Mouse (Mus musculus) thymus, postnatal 36 days (tissue): ENCODE measurements around the gene Immp2l.

ENCODE experiments used
- DNase-seq, 2 experiments: peaks; one replicate each; pipeline ENCODE4 v3.0.0; 2022; ENCODE audit warnings: mixed read lengths in 2 of 2

Gene Immp2l

GRCm38 (mm10) chr12:41877292-41877959 is 853.5 kb downstream of the Immp2l start:
- DNase-seq = no peak

- DNase-seq = no peak
These were observed 854.6 kb downstream of the Immp2l start for GRCm38 (mm10) chr12:41878493-41878892.

GRCm38 (mm10) chr12:41878972-41879371 is 855.1 kb downstream of the Immp2l start:
- DNase-seq = no peak

GRCm38 (mm10) chr12:41879412-41879811 is 855.5 kb downstream of the Immp2l start:
- no peak for DNase-seq

- no peak for DNase-seq
These were observed 856.9 kb downstream of the Immp2l start for GRCm38 (mm10) chr12:41880833-41881232.

- DNase-seq = no peak
These were observed 884.1 kb downstream of the Immp2l start for GRCm38 (mm10) chr12:41908011-41908410.

GRCm38 (mm10) chr12:41911626-41912025 is 887.7 kb downstream of the Immp2l start:
- DNase-seq = no peak

GRCm38 (mm10) chr12:41937751-41938150 is 913.9 kb downstream of the Immp2l start:
- DNase-seq = no peak

GRCm38 (mm10) chr12:41941853-41942252 is 918.0 kb downstream of the Immp2l start:
- no peak for DNase-seq

GRCm38 (mm10) chr12:41944079-41944672 is 920.3 kb downstream of the Immp2l start:
- no peak for DNase-seq

- DNase-seq = no peak
These were observed 922.6 kb downstream of the Immp2l start for GRCm38 (mm10) chr12:41946536-41946935.

GRCm38 (mm10) chr12:41949409-41949808 is 925.5 kb downstream of the Immp2l start:
- DNase-seq = no peak

- no peak for DNase-seq
These were observed 926.0 kb downstream of the Immp2l start for GRCm38 (mm10) chr12:41949841-41950241.

GRCm38 (mm10) chr12:41950726-41951125 is 926.8 kb downstream of the Immp2l start:
- DNase-seq = no peak

GRCm38 (mm10) chr12:41961038-41961437 is 937.1 kb downstream of the Immp2l start:
- no peak for DNase-seq

- no peak for DNase-seq
These were observed 967.5 kb downstream of the Immp2l start for GRCm38 (mm10) chr12:41991408-41991807.
